Mouse (Mus musculus) ES-CJ7 (cell line): ENCODE measurements around the gene Id1.
A peak's percentile ranks its signal among the peaks of the same experiment; 100 is the strongest.

ENCODE experiments used
- DNase-seq: peaks from one replicate; pipeline ENCODE4 v3.0.0; 2011; ENCODE audit warnings: low read depth, low spot score

Gene Id1

DNA sequence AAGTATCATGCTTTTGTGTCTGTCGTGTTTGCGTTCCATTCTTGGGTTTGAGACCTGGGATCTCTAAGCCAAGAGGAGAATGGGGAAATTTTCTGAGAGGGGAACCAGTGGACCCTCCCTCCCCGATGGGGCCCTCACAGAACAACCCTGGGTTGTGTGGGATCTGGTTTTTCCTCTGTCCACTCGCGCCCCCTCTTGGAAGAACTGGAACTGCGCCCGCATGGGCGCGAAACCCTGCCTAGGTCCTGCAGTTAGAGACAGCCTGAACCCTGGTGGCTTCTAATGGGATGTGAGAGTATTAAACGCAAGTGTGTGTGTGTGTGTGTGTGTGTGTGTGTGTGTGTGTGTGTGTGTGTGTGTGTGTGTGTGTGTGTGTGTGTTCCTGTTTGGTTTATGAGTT is 6.4 kb downstream of the Id1 start:
- DNase-seq = peak; percentile 83

DNA sequence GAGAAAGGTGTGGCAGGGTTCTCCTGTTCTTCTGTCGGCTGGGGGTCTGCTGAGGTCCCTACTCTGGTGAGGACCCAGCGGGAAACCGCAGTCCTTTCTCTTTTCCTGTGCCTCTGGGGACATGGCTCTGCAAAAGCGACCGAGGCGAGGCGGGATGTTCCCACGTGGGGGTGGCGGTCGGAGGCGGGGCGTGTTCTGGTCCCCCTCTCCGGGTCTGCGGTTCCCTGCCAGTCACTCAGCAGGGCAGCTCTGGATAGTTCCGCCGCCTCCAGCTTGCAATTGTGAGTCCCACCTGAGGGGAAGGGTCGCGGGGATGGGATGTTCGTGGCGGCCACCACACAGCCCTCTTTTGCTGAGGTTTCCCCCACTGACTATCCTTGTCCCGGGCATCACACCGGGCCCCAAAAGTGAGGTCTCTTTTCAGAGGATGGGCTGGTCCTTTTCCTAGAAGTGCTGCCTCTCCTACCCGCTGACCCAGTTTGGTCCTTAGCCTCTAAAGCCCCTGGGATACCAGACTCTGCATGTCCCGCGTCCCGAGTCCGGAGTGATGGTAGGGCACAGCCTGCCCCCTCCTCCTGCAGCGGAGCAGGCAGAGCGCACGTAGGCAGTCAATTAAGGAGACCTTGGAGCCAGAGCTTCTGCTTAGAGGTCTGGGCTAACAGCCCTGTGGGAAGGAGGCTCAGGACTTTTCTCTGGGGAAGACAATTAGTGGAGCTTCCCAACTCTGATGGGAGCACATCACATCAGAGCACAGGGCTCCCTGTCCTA is 18.1 kb downstream of the Id1 start, which contains the start of gene Cox4i2:
Gene Cox4i2, plus strand, starts transcription at position 230 of the 768 bp plus-strand sequence.
- peak; percentile 31 for DNase-seq

DNA sequence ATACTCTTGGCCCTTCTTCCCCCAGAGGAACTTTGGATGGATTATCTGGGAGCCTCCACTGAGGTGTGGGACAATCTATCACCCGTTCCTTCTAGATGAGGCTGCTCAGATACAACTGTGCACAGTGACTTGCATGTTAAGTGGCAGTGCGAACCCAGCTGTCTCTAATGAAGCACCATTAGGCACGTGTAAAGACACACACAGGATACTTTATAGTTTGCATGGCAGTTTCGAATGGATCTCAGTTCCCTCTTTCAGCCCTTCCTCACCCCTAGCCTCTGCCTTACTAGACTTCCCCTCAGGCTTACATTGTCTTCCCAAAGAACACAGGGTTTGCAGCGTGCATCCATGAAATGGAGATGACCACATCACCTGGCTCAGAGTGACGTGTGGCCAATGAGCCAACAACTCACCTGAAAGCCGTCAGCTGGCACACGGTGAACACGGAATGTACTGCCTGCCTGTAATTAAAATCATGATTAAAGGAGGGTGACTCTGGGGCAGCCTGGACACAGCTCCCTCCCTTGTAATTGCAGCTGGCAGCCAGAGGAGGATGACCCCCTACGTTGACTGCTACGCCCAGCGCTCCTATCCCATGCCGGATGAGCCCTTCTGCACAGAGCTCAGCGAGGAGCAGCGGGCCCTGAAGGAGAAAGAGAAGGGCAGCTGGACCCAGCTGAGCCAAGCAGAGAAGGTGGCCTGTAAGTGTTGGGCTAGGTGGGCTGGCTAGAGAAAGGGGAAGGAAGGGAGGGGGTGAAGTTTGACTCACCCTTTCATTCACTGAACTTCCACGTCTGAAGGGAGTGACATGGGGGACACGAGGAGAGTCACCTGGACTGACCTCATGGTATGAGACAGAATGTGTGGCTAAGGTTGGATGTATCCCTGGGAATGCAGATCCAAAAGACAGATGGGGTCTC is 20.7 kb downstream of the Id1 start:
- no peak for DNase-seq

DNA sequence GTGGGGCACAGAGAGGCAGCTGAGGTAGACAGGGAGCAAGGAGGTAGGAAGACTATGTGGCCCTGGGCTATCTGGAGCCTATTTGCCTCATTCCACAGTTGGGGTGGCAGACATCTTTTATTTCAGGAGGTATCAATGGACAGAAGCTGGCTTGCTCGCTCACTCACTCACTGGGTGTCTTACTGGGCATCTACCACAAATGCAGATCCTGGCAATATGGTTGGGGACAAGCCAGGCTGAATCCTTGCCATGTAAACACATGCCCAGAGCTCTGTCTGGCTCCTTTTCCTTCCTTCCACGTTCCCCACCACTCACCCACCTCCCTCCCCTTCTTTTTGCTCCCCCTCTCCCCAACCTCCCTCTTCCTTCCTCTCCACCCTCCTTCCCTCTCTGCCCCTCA is 21.4 kb downstream of the Id1 start:
- DNase-seq = no peak

DNA sequence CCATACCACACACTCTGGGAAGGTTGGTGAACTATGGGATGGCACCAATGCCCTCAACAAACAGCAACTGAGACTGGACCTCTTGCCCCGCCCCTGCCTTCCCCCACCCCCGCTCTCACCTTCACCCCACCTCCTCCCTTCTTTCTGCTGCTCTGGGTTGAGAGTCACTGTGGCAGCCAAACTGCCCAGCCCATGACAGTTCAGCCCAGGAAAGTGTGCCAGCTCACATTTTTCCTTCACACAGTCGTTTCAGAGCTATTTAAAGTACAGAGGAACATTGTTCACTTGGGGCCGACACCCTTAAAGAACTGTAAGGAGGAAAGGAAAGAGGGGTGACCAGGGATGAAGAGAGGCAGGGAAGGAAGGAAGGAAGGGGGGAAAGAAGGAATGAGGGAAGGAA is 22.3 kb downstream of the Id1 start:
- no peak for DNase-seq

DNA sequence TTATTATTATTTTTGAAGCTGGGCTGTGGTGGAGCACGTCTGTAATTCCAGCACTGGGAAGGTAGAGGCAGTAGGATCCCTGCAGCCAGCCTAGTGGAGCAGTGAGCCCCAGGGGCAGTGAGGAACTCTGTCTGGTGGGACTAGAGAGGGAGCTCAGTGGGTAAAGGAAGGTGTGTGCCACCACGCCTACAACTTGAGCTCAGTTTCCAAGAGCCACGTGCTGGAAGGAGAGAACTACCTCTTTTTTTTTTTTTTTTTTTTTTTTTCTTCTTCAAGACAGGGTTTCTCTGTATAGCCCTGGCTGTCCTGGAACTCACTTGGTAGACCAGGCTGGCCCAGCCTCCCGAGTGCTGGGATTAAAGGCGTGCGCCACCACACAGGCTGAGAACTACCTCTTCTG is 27.3 kb downstream of the Id1 start:
- DNase-seq = no peak

DNA sequence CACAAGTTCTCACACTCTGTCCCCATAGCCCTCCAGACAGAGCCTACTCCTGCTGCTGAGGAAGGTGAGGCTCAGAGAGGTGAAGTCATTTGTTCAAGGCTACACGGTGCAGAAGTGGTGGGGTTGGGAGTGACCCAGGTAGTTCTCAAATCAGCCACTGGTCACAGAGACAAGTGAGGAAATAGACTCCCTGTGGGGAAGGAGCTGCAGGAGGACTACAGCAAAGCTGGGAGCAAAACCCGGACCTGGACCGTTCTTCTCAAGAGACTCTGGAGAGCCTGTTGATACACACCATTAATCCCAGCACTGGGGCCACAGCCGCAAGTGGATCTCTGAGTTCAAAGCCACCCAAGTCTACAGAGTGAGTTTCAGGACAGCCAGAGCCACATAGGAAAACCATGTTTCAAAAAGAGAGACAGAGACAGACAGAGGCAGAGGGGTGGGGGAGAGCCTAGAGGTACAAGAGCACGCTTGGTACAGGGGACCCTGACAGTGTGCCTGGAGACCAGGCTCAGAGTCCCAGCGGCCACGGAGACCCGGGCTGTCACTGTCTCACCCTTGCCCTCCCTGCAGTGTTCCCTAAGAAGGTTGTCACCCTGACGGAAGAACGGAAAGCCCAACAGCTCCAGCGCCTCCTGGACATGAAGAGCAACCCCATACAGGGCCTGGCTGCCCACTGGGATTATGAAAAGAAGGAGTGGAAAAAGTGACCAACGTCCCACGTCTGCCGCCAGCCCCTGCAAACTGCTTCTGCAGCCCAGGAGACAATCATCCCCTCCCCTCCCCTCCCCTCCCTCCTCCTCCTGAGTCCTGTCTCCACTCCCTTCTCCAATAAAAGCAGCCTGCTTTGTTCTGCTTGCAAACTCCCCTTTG is 28.4 kb downstream of the Id1 start:
- DNase-seq = peak; percentile 73

DNA sequence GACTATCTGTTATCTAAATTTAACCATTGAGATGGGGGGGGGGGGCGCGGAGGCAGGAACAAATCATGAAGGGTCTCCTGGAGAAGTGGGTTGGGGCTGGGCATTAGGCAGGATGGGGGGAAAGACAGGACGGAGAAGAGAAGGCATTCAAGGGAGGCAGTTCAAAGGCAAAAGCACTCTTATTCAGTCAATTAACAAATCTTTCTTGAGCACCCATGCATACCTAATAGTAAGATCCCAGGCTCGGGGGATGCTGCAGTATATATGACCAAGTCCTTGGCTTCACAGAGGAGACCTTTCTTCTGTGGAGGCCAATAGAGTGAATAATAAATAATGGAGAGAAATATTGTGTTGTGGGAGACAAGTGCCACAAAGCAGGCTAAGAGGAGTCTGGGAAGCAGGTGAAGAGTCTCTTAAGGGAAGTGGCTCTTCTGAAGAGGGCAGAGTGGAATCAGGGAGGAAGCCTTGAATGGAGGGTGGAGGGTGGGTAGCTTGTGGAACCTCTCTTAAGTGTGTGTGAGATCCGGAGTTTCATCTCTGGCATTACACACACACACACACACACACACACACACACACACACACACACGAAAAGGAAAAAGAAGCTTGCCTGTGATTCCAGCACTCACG is 29.1 kb downstream of the Id1 start:
- DNase-seq = no peak

DNA sequence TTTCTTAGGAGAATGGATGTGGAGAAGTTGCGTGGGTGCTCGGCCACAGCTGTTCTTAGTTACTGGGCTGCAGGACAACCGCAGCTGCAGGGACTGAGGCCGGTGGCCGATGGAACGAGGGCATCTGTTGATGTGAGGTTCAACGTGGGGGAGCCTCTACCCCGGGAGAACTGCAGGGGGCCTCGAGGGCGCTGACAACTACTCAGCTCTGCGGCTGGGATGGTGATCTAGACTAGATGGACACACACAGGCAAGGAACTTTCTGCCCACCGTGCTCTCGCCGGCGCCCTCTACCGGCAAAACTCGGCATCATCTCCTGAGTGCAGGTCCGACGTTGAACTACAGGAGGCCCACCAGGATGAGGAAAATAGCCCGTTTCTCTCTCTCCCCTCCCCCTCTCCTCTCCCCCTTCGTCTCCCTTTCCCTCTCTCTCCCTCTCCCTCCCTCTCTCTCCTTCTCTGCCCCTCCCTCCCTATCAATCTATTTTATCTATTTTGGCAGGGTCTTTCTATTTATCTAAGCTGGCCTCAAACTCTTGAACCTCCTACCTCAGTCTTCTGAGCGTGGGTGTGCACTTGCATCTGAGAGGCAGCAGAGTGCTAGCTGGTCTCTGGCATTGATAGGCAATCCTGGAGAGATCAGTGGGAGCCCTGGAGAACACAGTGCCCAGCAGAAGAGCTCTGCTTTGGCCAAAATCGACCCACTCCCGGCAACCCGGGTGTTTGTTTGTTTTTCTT is 30.5 kb downstream of the Id1 start:
- DNase-seq = peak; percentile 94

DNA sequence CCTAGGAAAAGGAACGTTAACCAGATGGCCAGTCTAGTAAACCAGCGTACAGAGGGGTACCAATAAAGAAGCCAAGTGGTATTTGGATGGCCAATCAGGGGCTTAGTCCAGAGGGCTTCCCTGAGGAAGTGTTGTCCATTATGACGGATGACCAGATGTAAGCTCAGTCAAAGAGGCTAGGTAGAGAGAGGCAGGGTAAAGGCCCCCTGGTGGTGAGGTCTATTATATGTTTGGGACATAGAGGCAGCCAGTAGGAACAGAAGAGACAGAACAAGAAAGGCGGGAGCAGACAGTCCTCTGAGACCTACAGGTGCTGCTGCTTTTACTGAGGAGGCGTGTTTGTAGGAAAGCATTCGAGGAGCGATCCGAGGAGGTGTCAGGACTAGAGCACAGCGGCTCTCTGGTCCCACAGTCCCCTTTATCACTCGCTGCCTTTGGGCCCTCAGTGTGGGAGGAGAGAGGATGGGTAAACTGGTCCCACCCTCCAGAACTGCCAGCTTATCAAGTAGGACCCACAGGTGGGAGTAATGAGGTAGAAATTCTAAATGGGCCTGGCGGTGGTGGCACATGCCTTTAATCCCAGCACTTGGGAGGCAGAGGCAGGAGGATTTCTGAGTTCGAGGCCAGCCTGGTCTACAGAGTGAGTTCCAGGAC is 31.7 kb downstream of the Id1 start:
- peak; percentile 87 for DNase-seq

DNA sequence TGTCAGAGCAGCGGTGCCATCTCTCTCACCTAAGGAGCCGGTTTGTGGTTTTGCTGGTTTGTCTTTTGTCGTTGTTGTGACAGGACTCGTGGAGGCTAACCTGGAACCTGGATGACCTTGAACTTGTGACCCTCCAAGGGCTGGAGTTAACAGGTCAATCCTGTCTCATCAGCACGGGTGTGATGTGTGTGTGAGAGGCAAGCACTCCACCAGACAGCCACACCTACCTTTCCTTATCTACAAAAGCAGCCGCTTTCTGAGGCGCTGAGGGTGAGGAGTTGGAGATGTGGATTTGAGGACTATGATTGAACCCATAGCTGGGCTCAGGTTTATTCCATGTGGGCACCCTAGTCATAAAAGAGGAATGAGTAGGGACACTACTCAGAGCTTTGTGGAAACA is 33.6 kb downstream of the Id1 start:
- peak; percentile 91 for DNase-seq

DNA sequence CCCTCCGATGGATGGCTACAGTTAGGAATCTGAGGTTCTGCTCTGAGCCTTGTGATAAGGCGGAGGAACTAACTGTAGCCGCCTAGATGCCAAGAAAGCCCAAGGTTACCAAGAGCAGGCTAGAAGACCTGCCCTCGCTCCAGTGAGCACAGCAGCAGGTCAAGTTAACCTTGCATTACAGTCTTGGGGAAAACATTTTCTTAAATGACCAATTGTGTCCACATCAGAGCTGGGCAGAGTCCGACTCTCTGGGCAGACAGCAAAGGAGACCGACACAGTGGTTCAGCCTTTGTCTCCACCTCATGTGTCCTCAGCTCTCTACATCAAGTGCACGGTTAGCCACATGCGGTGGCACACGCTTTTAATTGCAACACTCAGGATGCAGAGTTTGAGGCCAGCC is 35.5 kb downstream of the Id1 start:
- DNase-seq = no peak

DNA sequence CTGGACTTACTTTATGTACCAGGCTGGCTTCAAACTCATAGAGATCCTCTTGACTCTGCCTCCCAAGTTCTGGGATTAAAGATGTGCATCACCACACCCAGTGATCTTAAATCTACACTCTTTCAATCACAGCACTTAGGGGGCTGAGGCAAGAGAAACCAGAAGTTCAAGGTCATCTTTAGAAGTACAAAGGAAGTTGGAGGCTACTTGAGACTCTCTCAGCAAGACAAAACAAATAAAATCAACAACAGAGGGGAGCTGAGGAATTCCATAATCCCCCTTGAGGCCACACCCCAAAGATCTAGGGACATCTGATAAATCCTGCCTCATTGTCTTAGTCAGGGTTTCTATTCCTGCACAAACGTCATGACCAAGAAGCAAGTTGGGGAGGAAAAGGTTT is 36.2 kb downstream of the Id1 start:
- DNase-seq = peak; percentile 92

DNA sequence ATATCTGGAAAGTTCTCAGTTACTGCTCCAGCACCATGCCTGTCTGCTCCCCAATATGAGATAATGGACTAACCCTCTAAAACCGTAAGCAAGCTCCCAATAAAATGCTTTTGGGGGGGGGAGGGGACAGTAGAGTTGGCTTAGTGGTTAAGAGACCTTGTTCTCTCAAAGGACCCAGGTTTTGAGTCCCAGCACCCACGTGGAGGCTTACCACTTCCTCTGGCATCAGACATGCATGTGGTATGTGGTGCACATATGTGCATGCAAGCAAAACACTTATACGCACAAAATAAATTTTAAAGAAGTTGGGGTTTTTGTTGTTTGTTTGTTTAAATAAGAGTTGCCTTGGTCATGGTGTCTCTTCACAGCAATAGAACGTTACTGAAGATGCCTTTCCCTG is 39.3 kb downstream of the Id1 start:
- no peak for DNase-seq

DNA sequence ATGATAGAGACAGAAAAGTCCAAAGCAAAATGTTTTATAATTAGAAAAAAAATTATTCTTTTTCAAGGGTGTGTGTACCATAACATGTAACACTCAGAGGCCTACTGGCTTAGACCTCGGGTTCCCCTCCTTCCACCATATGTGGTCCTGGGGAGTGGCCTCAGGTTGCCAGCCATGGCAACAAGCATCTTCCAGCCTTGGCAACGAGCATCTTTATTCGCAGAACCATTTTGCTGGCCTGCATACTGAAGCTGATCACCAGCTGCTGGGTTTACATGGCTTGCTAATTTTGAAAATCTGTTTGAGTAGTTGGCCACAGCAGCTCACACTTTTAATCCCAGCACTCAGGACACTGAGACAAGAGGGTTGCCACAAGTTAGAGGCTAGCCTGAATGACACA is 40.0 kb downstream of the Id1 start:
- DNase-seq = no peak

DNA sequence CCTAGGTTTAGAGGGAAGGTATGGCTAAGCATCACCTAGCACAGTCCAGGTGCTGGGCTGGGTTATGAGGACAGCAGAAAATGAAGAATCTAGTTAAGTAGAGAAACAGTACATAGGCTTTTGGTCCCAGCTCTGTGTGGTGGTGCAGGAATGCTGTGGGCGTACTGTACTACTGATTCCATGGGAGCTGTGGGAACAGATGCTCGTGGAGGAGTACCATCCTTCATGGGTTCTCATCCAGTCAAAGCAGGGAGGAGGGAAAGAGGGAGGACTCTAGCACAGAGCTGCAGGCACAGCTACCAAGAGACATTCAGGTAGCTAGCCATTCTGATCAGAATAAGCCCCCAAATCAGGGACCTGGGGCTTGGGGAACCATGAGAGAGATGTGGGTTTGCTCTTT is 40.4 kb downstream of the Id1 start:
- DNase-seq = no peak

DNA sequence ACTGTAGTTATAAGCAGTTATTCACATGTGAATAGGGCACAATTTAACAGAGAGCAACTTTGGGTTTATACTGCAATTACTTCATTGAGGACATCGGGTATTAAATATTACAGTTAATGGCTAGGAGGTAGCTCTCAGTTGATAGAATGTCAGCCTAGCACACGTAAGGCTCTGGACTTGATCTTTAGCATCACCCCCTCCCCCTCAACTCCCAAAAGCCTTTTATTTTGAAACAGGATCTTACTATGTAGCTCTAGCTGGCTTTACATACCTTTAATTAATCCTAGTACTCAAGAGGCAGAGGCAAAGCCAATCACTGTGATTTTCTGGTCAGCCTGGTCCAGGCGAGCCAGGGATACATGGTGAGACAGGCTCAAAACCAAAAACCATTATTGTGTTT is 41.0 kb downstream of the Id1 start:
- DNase-seq = no peak

DNA sequence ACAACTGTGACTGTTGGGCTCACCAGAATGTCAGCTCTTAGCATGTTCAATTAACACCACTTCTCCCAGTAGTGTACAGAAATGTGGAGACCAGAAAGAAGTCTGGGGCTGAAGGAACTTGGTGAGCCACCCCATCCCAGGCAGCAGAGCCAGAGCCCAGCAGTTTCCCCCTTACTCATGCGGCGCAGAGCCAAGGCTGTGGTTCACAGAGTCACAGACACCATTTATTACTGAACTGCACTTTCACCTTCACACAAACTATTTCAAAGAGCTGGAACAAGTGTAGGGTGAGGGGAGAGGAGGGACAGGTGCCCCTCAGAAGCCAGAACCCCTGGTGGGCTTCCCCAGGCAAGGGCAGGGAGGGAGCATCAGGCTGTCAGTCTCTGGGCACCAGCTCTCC is 44.4 kb downstream of the Id1 start:
- DNase-seq = no peak

DNA sequence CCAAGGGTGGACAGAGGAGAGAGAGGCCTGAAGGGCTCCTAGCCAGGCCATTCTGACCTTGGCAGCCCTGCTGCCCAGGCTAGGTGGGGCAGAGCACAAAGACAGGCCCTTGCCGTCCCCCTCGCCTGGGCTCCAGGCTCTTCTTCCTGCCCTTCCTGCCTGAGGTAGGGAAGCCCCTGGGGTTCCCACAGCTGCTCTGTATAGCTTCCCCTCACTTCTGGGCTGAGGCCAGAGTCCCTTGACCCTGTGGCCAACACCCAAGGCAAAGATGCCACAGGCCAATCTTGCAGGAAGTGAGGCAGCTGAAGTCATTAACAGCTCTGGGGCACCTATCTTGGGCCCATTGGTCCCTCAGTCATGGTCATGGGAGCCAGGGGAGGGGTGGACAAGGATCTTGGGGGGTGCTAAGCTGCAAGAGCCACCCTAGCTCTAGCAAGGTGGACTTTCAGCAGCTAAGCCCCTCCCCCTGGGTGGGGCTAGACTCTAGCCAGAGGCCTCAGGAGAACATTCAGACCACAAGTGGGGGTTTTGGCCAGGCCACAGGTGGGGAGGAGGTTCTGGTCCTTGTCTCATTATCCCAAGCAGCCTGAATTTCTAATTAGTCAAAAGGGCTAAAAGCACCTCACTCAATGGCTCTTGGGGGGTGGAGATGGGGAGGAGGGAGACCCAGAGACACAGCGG is 45.1 kb downstream of the Id1 start:
- no peak for DNase-seq

DNA sequence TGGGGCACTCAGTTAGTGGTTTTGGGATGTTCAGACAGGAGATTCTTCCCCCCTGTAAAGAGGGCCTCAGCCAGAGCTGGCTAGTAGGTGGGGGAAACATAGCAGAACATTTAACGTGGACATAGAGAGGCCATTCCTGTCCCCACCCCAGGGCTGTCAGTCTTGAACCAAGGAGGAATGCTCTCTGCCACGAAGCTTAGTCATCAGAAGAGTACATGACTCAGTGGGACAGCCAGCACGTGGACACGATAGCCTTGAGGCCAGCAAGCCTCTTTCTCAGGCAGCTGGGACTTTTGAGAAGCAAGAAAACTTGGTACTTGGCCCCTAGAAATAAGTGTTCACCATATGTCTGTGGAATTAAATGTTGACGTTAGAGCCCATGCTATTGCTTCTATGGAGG is 46.6 kb downstream of the Id1 start:
- no peak for DNase-seq
